Mouse (Mus musculus) liver, embryonic 14.5 days (tissue): Measurements from ENCODE around the gene Fcgr1. TPM values are rescaled to one million over a fixed set of nuclear protein-coding genes. Genes with fewer than 3 reads are reported as not detected.
"Not testable (repeated sequence)": the region's sequence is repeated elsewhere in the genome, so short reads cannot be mapped to it uniquely, and the experiment has no call there.

Source experiments
- ATAC-seq: fragments of 200-750 bp; cut with Nextera tagmentation; 2 replicates; pipeline ENCODE4 v1.8.0; 2017; ENCODE audit warnings: moderate number of reproducible peaks, mild to moderate bottlenecking, moderate library complexity; ENCODE audit not compliant: insufficient read depth
- DNase-seq, 3 experiments: peaks; one replicate each; pipeline ENCODE4 v3.0.0-alpha.2; 2012 to 2013; ENCODE audit warnings: low read depth in 3 of 3, low spot score in 3 of 3
- H3K27ac ChIP-seq: fragments of 300-500 bp; sonication (generic); 2 replicates; pipeline ENCODE4 v1.5.1; 2014; ENCODE audit warnings: moderate library complexity, mild to moderate bottlenecking, control low read depth, inconsistent platforms
- H3K27me3 ChIP-seq: fragments of 300-500 bp; sonication (generic); 2 replicates; pipeline ENCODE4 v1.6.1; 2014; ENCODE audit warnings: mild to moderate bottlenecking, low read length, moderate library complexity; ENCODE audit not compliant: control insufficient read depth, insufficient read depth
- H3K36me3 ChIP-seq: fragments of 300-500 bp; sonication (generic); replicated peaks from 2 replicates; pipeline ENCODE4 v1.6.1; 2014; ENCODE audit warnings: low read depth; ENCODE audit not compliant: control insufficient read depth, insufficient read depth
- H3K4me1 ChIP-seq, 2 experiments: fragments of 200-500 bp in 1 of 2; fragments of 300-500 bp in 1 of 2; sonication (generic) in 1 of 2; replicated peaks; 2 replicates each; pipeline ENCODE4 v1.6.1; 2012 to 2014; ENCODE audit warnings: antibody characterized with exemption in 1 of 2, inconsistent platforms in 1 of 2, low read length in 1 of 2; ENCODE audit not compliant: control insufficient read depth in 2 of 2, insufficient read depth in 2 of 2
- H3K4me2 ChIP-seq: fragments of 300-500 bp; sonication (generic); 2 replicates; pipeline ENCODE4 v1.6.1; 2014; ENCODE audit warnings: low read depth, mild to moderate bottlenecking, control low read depth, moderate library complexity
- H3K4me3 ChIP-seq, 2 experiments: fragments of 200-500 bp in 1 of 2; fragments of 300-500 bp in 1 of 2; sonication (generic) in 1 of 2; 2 replicates each; pipeline ENCODE4 v1.5.1; 2012 to 2014; ENCODE audit warnings: low read depth in 2 of 2, low read length in 2 of 2, mild to moderate bottlenecking in 2 of 2, control low read depth in 1 of 2, inconsistent platforms in 1 of 2, moderate library complexity in 1 of 2; ENCODE audit not compliant: insufficient read depth in 1 of 2
- H3K9ac ChIP-seq: fragments of 300-500 bp; sonication (generic); replicated peaks from 2 replicates; pipeline ENCODE4 v1.6.1; 2014; ENCODE audit warnings: mild to moderate bottlenecking, control low read depth, moderate library complexity
- H3K9me3 ChIP-seq: fragments of 300-500 bp; sonication (generic); 2 replicates; pipeline ENCODE4 v1.6.1; 2016; ENCODE audit warnings: low read length, mixed read lengths; ENCODE audit not compliant: control insufficient read depth
- CTCF ChIP-seq: IDR thresholded peaks from 2 replicates; pipeline ENCODE4 v1.5.1; 2016; ENCODE audit warnings: antibody characterized with exemption, low read depth, control low read depth
- EP300 ChIP-seq: IDR thresholded peaks from 2 replicates; pipeline ENCODE4 v1.6.1; 2016; ENCODE audit warnings: antibody characterized with exemption, low read depth
- WGBS: fragments of 180-500 bp; shearing (Covaris S2); extraction: QIAGEN DNeasy Blood & Tissue Kit; methylation state at CpG from one replicate; pipeline ENCODE4 v1.1.7; 2014; ENCODE audit not compliant: insufficient replicate concordance; 5-methylcytosine and 5-hydroxymethylcytosine counted together
- polyA plus RNA-seq, 2 experiments: library from polyadenylated mRNA; depleted of rRNA in 1 of 2; stranded (reverse) in 1 of 2; unstranded in 1 of 2; fragments of >200 nt; fragmentation: Nextera tagmentation in 1 of 2; extraction: Ambion mirVana in 1 of 2; gene quantifications; 2 replicates each; pipeline versions ENCODE4 v1.2.1 to v1.2.3; 2012 to 2014

Fcgr1 gene
- polyA plus RNA-seq, 2 experiments: 2.8 to 5.6 TPM

GRCm38 (mm10) chr3:96277428-96277799 is 16.4 kb downstream of the Fcgr1 start:
- H3K9ac ChIP-seq: peak overlapping the region; percentile 90
- H3K4me3 ChIP-seq: peak overlapping the region; percentile 70 to 74
- peak overlapping the region; percentile 74 for H3K27ac ChIP-seq
- H3K4me2 ChIP-seq: peak overlapping the region; percentile 98
- WGBS: 10% methylated on average over 8 of the region's 8 CpGs
- TF ChIP-seq CTCF (no peak; the same call in 1 of the 2 replicates), EP300 (no peak)
- no peaks in the 10 kb centered on the region for H3K27me3 ChIP-seq
- no peaks in the 10 kb centered on the region for H3K9me3 ChIP-seq
- H3K4me1 ChIP-seq: peaks cover 10 to 13% of the 10 kb centered on the region in 2 experiments; a peak in 3 of 4 replicates
- ATAC-seq (peak; percentile 74), DNase-seq (peak in 2 of 3 experiments; percentile 52 to 58)
- no peaks in the 10 kb centered on the region for H3K36me3 ChIP-seq

- no peak overlapping the region for H3K9ac ChIP-seq
- DNase-seq: peak in 2 of 3 experiments; percentile 61 to 62
- no peaks in the 10 kb centered on the region for H3K27me3 ChIP-seq
- TF ChIP-seq CTCF (no peak), EP300 (no peak)
- 37% methylated on average over 17 of the region's 17 CpGs for WGBS
- H3K27ac ChIP-seq: no peak overlapping the region
- H3K36me3 ChIP-seq: no peaks in the 10 kb centered on the region
- no peak overlapping the region for H3K4me2 ChIP-seq
- peaks cover 10 to 13% of the 10 kb centered on the region in 2 experiments; a peak in 3 of 4 replicates for H3K4me1 ChIP-seq
- no peak for ATAC-seq
- no peak overlapping the region for H3K4me3 ChIP-seq
- H3K9me3 ChIP-seq: no peaks in the 10 kb centered on the region
These were observed 19.9 kb downstream of the Fcgr1 start for GRCm38 (mm10) chr3:96273591-96274465.

DNA sequence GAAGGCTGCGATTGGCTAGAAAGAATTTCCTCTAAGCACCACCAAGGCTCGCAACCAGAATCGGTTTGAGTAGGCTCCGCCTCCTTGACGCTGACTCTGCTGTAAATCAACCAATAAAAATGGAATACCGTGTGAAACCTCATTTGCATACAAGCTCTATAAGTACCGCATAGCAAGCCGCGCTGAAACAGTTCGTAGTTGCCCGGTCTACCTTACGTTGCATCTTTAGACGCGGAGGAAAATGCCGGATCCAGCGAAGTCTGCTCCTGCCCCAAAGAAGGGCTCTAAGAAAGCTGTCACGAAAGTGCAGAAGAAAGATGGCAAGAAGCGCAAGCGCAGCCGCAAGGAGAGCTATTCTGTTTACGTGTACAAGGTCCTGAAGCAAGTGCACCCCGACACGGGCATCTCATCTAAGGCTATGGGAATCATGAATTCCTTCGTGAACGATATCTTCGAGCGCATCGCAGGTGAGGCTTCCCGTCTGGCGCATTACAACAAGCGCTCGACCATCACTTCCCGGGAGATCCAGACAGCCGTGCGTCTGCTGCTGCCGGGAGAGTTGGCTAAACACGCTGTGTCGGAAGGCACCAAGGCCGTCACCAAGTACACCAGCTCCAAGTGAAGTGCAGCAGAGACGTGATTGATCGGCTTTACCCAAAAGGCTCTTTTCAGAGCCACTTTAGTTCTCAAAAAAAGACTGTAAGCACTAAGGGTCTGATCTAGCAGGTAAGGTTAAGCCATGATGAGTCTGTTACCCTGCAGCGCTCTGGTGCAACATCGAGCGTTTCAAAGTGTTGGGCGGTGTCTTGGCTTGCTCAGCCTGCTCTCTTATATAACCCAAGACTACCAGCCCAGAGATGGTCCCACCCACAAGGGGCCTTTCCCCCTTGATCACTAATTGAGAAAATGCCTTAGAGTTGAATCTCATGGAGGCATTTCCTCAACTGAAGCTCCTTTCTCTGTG is 24.0 kb downstream of the Fcgr1 start, which contains the start of gene Hist2h2bb:
Hist2h2bb (plus strand) TSS at position 242 of the 964 bp plus-strand sequence.
- ATAC-seq: peak; percentile 85
- under 1% methylated on average over 45 of the region's 45 CpGs for WGBS
- peak within 1 kb of the TSS; percentile 97 for H3K9ac ChIP-seq
- H3K4me2 ChIP-seq: peak within 1 kb of the TSS; percentile 82
- no peaks in the 10 kb centered on the region for H3K27me3 ChIP-seq
- no peaks in the 10 kb centered on the region for H3K9me3 ChIP-seq
- peaks cover 23 to 30% of the 10 kb centered on the region in 2 experiments for H3K4me1 ChIP-seq
- peak within 1 kb of the TSS; percentile 97 for H3K27ac ChIP-seq
- TF ChIP-seq CTCF: no peak
- peak; percentile 70 for TF ChIP-seq EP300
- DNase-seq: peak; percentile 98 to 99 (median 98)
- H3K4me3 ChIP-seq: peak within 1 kb of the TSS; percentile 63 to 64
- H3K36me3 ChIP-seq: no peaks in the 10 kb centered on the region

DNA sequence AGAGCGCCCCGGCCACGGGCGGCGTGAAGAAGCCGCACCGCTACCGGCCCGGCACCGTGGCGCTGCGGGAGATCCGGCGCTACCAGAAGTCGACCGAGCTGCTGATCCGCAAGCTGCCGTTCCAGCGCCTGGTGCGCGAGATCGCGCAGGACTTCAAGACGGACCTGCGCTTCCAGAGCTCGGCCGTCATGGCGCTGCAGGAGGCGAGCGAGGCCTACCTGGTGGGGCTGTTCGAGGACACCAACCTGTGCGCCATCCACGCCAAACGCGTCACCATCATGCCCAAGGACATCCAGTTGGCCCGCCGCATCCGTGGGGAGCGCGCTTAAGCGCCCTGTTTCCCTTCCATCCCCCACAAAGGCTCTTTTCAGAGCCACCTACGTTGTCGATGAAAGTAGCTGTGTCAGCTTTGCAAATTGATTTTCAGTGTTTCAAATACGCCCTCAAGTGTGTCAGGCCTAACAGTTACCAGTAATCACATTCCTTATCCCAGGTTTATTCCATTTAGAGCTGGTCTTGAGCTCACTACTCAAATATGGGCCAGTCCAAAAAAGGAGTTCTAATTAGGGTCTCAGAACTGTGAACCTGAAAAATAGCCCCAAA is 24.9 kb downstream of the Fcgr1 start:
- not testable (repeated sequence) for H3K9me3 ChIP-seq, H3K36me3 ChIP-seq, DNase-seq, H3K27me3 ChIP-seq
- H3K9ac ChIP-seq: peak overlapping the region; percentile 97
- H3K4me1 ChIP-seq: peaks cover 32 to 38% of the 10 kb centered on the region in 2 experiments
- peak overlapping the region; percentile 82 for H3K4me2 ChIP-seq
- WGBS: under 1% methylated on average over 10 of the region's 44 CpGs
- H3K27ac ChIP-seq: peak overlapping the region; percentile 97
- ATAC-seq: peak; percentile 53
- peak overlapping the region; percentile 63 for H3K4me3 ChIP-seq
- TF ChIP-seq EP300: peak; percentile 17; the same call in 1 of the 2 replicates
